9 mouse cellular contexts compared by ENCODE assay signal in the genomic region with DNA sequence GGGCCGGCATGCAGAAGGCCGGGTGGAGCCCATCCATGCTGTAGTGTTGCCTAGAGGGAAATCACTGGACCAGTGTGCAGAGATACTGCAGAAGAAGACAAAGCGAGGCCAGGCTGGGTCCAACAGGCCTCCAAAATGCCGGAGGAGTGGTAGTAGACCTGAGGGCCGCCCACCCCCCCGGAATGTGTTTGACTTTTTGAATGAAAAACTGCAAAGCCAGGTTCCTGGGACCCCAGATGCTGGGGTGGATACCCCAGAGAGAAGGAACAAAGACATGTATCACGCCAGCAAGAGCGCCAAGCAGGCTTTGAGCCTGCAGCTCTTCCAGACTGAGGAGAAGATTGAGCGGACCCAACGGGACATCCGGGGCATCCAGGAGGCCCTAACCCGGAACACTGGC. TPM values are rescaled to one million over a fixed set of nuclear protein-coding genes. Genes with fewer than 3 reads are reported as not detected.
DNase-seq lines count a peak whose midpoint lies in the region; ATAC-seq and TF ChIP-seq lines count a peak whose summit lies in the region.
"Had no signal": no experiment of that assay in that cellular context is flagged by ENCODE, and none has a peak within 500 bp of the region (broad histone marks: within the 10 kb centered on the region; RNA-seq: fewer than 3 reads in every experiment).

A gene (plus strand): TSS at position 301 of the 400 bp plus-strand sequence.

- no peak within 1 kb of the TSS for H3K4me2 ChIP-seq in neural tube, embryonic 11.5 days (ENCODE audit: low read depth)
- H3K4me2 ChIP-seq in intestine, embryonic 15.5 days (replicated peaks) = no peak within 1 kb of the TSS
- H3K4me2 ChIP-seq in midbrain, embryonic 16.5 days (ENCODE audit: low read length) = no peak within 1 kb of the TSS

- TF ChIP-seq POLR2A in cerebellum, adult 2 months (IDR thresholded peaks at IDR 0.05; ENCODE audit: borderline replicate concordance, insufficient read depth, low read length) = no peak

- TF ChIP-seq CTCF in cerebellum, adult 2 months (IDR thresholded peaks at IDR 0.05; ENCODE audit: borderline replicate concordance, insufficient read depth, low read depth, low read length) = no peak

- H3K27me3 ChIP-seq in cerebellum, adult 2 months (ENCODE audit: control insufficient read depth, insufficient read depth, low read length) = no peaks in the 10 kb centered on the region
- no peaks in the 10 kb centered on the region for H3K27me3 ChIP-seq in neural tube, embryonic 11.5 days (ENCODE audit: control insufficient read depth, insufficient read depth, low read length)
- no peaks in the 10 kb centered on the region for H3K27me3 ChIP-seq in intestine, embryonic 15.5 days (replicated peaks)
- no peaks in the 10 kb centered on the region for H3K27me3 ChIP-seq in midbrain, embryonic 16.5 days (ENCODE audit: control insufficient read depth, insufficient read depth, low read depth, low read length)

- 94% methylated on average over 12 of the region's 12 CpGs for WGBS in cerebellum, adult 2 months
- 93% methylated on average over 12 of the region's 12 CpGs for WGBS in neural tube, embryonic 11.5 days
- 93% methylated on average over 12 of the region's 12 CpGs for WGBS in intestine, embryonic 15.5 days
- WGBS in midbrain, embryonic 16.5 days = 91% methylated on average over 12 of the region's 12 CpGs

- H3K9ac ChIP-seq in neural tube, embryonic 11.5 days (ENCODE audit: low read length) = no peak within 1 kb of the TSS
- H3K9ac ChIP-seq in intestine, embryonic 15.5 days = no peak within 1 kb of the TSS
- no peak within 1 kb of the TSS for H3K9ac ChIP-seq in midbrain, embryonic 16.5 days (ENCODE audit: low read depth, low read length)

- no peak for DNase-seq in cerebellum, adult 2 months
- DNase-seq in cerebellum, adult 9-10 months = no peak
- no peak for DNase-seq in neural tube, embryonic 11.5 days (ENCODE audit: low spot score)
- DNase-seq in neural tube, embryonic 10.5 days (ENCODE audit: extremely low spot score, low spot score) = no peak
- DNase-seq in spleen, postnatal 36 days (ENCODE audit: low spot score in 2 of 2) = no peak
- no peak for DNase-seq in gastrocnemius, postnatal 25 days

- H3K4me1 ChIP-seq in cerebellum, adult 2 months (ENCODE audit: control insufficient read depth, insufficient read depth, low read length) = peaks cover 24% of the 10 kb centered on the region
- no peaks in the 10 kb centered on the region for H3K4me1 ChIP-seq in neural tube, embryonic 11.5 days (ENCODE audit: control insufficient read depth, insufficient read depth, low read length)
- no peaks in the 10 kb centered on the region for H3K4me1 ChIP-seq in intestine, embryonic 15.5 days (replicated peaks)
- H3K4me1 ChIP-seq in midbrain, embryonic 16.5 days (ENCODE audit: control insufficient read depth, insufficient read depth, low read length) = no peaks in the 10 kb centered on the region

- ATAC-seq in neural tube, embryonic 11.5 days (ENCODE audit: insufficient read depth, low FRiP score, low TSS enrichment) = no peak
- ATAC-seq in intestine, embryonic 15.5 days = no peak
- no peak for ATAC-seq in midbrain, embryonic 16.5 days

- H3K36me3 ChIP-seq in neural tube, embryonic 11.5 days (ENCODE audit: control insufficient read depth, insufficient read depth, low read length) = peaks cover 10% of the 10 kb centered on the region; the same call in 1 of the 2 replicates
- H3K36me3 ChIP-seq in intestine, embryonic 15.5 days = peaks cover 34% of the 10 kb centered on the region
- peaks cover 43% of the 10 kb centered on the region for H3K36me3 ChIP-seq in midbrain, embryonic 16.5 days (ENCODE audit: control insufficient read depth, insufficient read depth, low read length)

- H3K9me3 ChIP-seq in neural tube, embryonic 11.5 days (ENCODE audit: control insufficient read depth, low read length) = no peaks in the 10 kb centered on the region
- no peaks in the 10 kb centered on the region for H3K9me3 ChIP-seq in intestine, embryonic 15.5 days
- H3K9me3 ChIP-seq in midbrain, embryonic 16.5 days (replicated peaks; ENCODE audit: control insufficient read depth, low read length, poor library complexity, severe bottlenecking) = no peaks in the 10 kb centered on the region

- H3K4me3 ChIP-seq in cerebellum, adult 2 months (replicated peaks; ENCODE audit: insufficient read depth, low read depth, low read length) = no peak within 1 kb of the TSS
- H3K4me3 ChIP-seq in neural tube, embryonic 11.5 days (ENCODE audit: low read depth, low read length) = no peak within 1 kb of the TSS
- no peak within 1 kb of the TSS for H3K4me3 ChIP-seq in intestine, embryonic 15.5 days (replicated peaks)
- no peak within 1 kb of the TSS for H3K4me3 ChIP-seq in midbrain, embryonic 16.5 days (ENCODE audit: low read depth, low read length)
- H3K4me3 ChIP-seq: erythroblast, embryonic 14.5 days had no signal

- no peak within 1 kb of the TSS for H3K27ac ChIP-seq in cerebellum, adult 2 months (ENCODE audit: insufficient read depth, low read length)
- H3K27ac ChIP-seq in neural tube, embryonic 11.5 days (ENCODE audit: low read depth, low read length) = no peak within 1 kb of the TSS
- H3K27ac ChIP-seq in intestine, embryonic 15.5 days = no peak within 1 kb of the TSS
- H3K27ac ChIP-seq in midbrain, embryonic 16.5 days (ENCODE audit: low read length) = no peak within 1 kb of the TSS

RNA-seq across cellular contexts. Expression of the gene that starts here (rescaled TPM):
- 79.8 and 85.0 TPM in 2 replicates for polyA plus RNA-seq in cerebellum, adult 2 months (2012; rRNA removed)
- polyA plus RNA-seq in neural tube, embryonic 11.5 days (2014; fragmentation: Nextera tagmentation; extraction: Ambion mirVana) = 23.9 and 24.2 TPM in 2 replicates
- 17.1 and 19.4 TPM in 2 replicates for polyA plus RNA-seq in intestine, embryonic 15.5 days (2015; fragmentation: Nextera tagmentation; extraction: Ambion mirVana)
- 61.4 and 65.9 TPM in 2 replicates for polyA plus RNA-seq in midbrain, embryonic 16.5 days (2015; fragmentation: Nextera tagmentation; extraction: Ambion mirVana)
- 1 to 10 TPM; 4.2 to 5.5 TPM for total RNA-seq in gastrocnemius, postnatal 25 days (2021)
